Mouse (Mus musculus): Measurements from ENCODE around the gene Prdm1.

DNA sequence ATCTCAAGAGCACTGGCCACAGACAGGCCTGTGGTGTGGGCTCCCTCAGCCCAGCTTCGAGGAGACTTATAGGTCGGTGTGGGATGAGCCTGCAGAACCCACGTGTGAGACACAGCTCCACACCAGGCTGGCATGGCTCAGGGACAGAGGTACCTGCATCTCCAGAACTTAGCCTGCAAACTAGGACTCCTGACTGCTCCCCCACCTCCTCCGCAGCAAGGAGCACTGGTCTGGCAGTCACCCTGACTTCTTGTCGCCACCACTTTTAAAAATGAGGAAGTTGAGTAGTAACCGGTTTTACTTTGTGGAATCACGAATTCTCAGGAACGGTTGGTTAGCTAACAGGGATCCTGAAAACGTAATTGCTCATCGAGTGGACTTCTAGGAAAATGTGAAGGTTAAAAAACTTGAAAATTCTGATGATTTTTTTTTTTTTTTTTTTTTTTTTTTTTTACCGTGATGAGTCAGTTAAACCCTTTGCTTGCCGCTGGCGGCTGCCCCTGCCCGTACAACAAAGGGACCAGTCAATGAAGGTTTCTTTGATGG, 10.8 kb upstream of the Prdm1 start:
- no peak for TF ChIP-seq CTCF (IDR thresholded peaks at IDR 0.05)
- TF ChIP-seq EP300 (IDR thresholded peaks at IDR 0.05) = no peak
